Mouse (Mus musculus) stomach, embryonic 14.5 days (tissue): ENCODE measurements around the gene Triobp. TPM values are rescaled to one million over a fixed set of nuclear protein-coding genes. Genes with fewer than 3 reads are reported as not detected.

Source experiments
- ATAC-seq: fragments of 200-750 bp; cut with Nextera tagmentation; 2 replicates; pipeline ENCODE4 v1.8.0; 2017; ENCODE audit warnings: low read depth, moderate TSS enrichment; ENCODE audit not compliant: insufficient number of reproducible peaks, insufficient read depth, low FRiP score
- H3K27ac ChIP-seq: fragments of 300-500 bp; sonication (generic); 2 replicates; pipeline ENCODE4 v1.5.1; 2014; ENCODE audit warnings: mild to moderate bottlenecking, low read length, moderate library complexity, mixed read lengths
- H3K27me3 ChIP-seq: fragments of 300-500 bp; sonication (generic); 2 replicates; pipeline ENCODE4 v1.6.1; 2014; ENCODE audit warnings: low read length, control low read depth, mixed read lengths; ENCODE audit not compliant: control insufficient read depth, insufficient read depth
- H3K36me3 ChIP-seq: fragments of 300-500 bp; sonication (generic); 2 replicates; pipeline ENCODE4 v1.6.1; 2014; ENCODE audit warnings: mild to moderate bottlenecking, control low read depth, low read length, moderate library complexity, mixed read lengths; ENCODE audit not compliant: control insufficient read depth, insufficient read depth
- H3K4me1 ChIP-seq: fragments of 300-500 bp; sonication (generic); 2 replicates; pipeline ENCODE4 v1.6.1; 2014; ENCODE audit warnings: low read length, control low read depth, mixed read lengths; ENCODE audit not compliant: control insufficient read depth, insufficient read depth
- H3K4me2 ChIP-seq: fragments of 300-500 bp; sonication (generic); replicated peaks from 2 replicates; pipeline ENCODE4 v1.6.1; 2014; ENCODE audit warnings: low read depth, low read length, control low read depth
- H3K4me3 ChIP-seq: fragments of 300-500 bp; sonication (generic); 2 replicates; pipeline ENCODE4 v1.5.1; 2014; ENCODE audit warnings: low read depth, low read length, control low read depth
- H3K9ac ChIP-seq: fragments of 300-500 bp; sonication (generic); replicated peaks from 2 replicates; pipeline ENCODE4 v1.6.1; 2014; ENCODE audit warnings: low read depth, mild to moderate bottlenecking, control low read depth, low read length, moderate library complexity, mixed read lengths
- H3K9me3 ChIP-seq: fragments of 300-500 bp; sonication (generic); 2 replicates; pipeline ENCODE4 v1.6.1; 2016; ENCODE audit warnings: low read depth, low read length, control low read depth; ENCODE audit not compliant: control insufficient read depth
- WGBS: fragments of 180-500 bp; shearing (Covaris S2); extraction: QIAGEN DNeasy Blood & Tissue Kit; methylation state at CpG from one replicate; pipeline ENCODE4 v1.1.7; 2014; 5-methylcytosine and 5-hydroxymethylcytosine counted together
- polyA plus RNA-seq: library from polyadenylated mRNA; unstranded; fragments of >200 nt; fragmentation: Nextera tagmentation; extraction: Ambion mirVana; gene quantifications from 2 replicates; pipeline ENCODE4 v1.2.1, GENCODE M21; 2014

Triobp gene
- polyA plus RNA-seq, 1 experiment from 2014 or later = 50.2 TPM

DNA sequence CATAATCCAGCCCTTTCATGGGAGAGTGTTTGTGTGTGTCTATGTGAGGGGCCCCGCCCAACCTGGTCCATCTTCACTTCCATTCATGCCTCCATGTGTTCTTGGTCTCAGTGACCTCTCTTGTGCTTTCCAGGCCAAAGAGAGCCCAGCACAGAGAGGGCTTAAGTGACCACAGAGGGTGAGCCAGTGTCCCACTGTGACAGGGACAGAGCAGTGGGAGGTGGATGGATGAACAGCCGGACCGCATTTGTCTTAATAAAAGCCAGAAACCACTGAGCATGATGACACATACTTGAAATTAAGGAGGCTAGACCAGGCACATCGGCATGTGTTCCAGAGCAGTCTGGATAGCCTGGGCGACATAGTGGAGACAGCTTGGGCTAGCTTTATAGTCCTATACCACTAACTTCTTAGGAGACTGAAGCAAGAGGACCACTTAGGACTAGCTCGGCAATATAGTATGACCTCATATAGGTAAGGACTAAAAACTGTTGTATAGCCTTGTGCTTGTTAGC lies 17.3 kb upstream of the Triobp start:
- no peak overlapping the region for H3K9ac ChIP-seq
- no peak overlapping the region for H3K4me2 ChIP-seq
- no peaks in the 10 kb centered on the region for H3K9me3 ChIP-seq
- H3K4me3 ChIP-seq = no peak overlapping the region
- peaks cover 20% of the 10 kb centered on the region for H3K4me1 ChIP-seq
- peaks cover 13% of the 10 kb centered on the region for H3K36me3 ChIP-seq
- no peaks in the 10 kb centered on the region for H3K27me3 ChIP-seq
- 93% methylated on average over 6 of the region's 6 CpGs for WGBS
- no peak overlapping the region for H3K27ac ChIP-seq
- ATAC-seq = no peak

DNA sequence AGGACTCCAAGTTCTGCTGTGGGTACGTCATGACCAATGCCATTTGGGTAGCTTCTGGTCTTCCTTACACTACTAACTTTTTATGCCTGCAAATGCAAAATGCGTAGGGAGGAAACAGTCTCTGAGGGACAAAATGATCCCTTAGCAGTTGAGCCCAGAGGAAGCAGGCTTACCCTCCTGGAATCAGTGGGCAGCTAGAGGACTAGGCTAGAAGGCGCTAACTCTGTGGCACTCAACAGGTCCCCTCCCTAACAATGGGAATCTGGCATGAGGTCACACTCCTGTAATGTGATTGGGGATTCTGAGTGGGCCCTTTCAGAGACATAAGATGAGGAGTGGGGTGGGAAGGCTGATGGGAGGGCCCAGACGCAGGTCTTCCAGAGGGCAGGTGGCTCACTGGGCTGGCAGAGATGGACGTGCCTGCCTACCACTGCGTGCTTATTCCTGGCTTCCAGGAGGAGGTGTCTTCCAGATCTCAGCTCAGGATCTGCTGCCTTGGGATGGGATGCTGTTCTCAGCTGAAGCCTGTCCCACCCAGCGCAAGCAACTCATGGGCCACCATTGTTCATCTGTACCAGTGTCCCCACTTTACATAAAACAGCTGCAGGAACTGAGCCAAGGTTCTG lies 16.6 kb upstream of the Triobp start:
- Histone ChIP-seq H3K4me2 (no peak overlapping the region), H3K9ac (no peak overlapping the region), H3K4me3 (no peak overlapping the region), H3K27ac (peak overlapping the region; percentile 6; the same call in 1 of the 2 replicates), H3K27me3 (no peaks in the 10 kb centered on the region), H3K9me3 (no peaks in the 10 kb centered on the region), H3K4me1 (peaks cover 17% of the 10 kb centered on the region), H3K36me3 (peaks cover 13% of the 10 kb centered on the region)
- ATAC-seq = no peak
- 82% methylated on average over 7 of the region's 7 CpGs for WGBS

DNA sequence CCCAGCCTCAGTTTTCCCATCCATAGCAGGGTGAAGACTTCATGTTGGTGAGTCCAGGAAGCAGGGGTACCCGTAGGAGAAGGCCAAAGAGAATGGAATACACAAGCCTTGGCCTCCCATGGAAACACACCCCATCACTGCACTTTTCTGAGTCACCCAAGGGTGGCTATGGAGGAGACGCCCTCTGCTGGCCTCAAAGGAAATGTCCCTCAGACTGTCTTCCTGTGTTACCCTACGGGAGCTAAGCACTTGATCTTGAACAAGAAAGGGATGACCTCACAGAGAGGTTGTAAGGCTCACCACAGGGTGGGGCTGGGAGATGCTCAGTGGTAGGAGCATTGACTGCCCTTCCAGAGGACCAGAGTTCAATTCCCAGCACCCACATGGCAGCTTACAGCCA lies 15.9 kb upstream of the Triobp start:
- Histone ChIP-seq H3K27ac (no peak overlapping the region), H3K36me3 (peaks cover 13% of the 10 kb centered on the region), H3K4me2 (no peak overlapping the region), H3K9ac (no peak overlapping the region), H3K4me1 (peaks cover 16% of the 10 kb centered on the region), H3K27me3 (no peaks in the 10 kb centered on the region), H3K9me3 (no peaks in the 10 kb centered on the region), H3K4me3 (no peak overlapping the region)
- no peak for ATAC-seq
- 25% methylated on average over 3 of the region's 3 CpGs for WGBS

DNA sequence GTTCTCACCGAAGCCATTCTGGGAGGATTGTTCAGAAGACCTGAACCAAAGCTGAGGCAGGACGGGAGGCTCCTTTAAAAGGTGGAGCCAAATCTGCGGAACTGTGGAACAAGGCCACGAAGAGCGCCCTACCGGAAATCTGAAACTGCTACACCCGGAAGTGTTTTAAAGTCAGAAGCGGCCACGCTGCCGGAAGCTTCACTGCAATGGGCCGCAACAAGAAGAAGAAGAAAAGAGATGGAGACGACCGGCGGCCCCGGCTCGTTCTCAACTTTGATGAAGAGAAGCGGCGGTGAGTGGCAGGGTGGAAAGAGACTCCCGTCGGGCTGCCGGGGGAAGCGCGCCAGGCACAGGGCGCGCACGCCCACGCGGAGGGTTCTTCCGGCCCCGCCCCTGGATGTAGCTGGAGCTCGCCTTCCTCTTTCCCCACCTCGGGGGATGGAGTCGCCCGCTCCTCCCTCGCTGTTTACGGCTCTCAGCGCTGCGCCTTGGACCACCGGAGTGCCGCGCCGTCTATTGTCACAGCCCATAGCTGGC lies 12.7 kb upstream of the Triobp start, which contains the start of gene Nol12:
TSS of gene Nol12 (plus strand) at position 150 of the 537 bp plus-strand sequence.
- ATAC-seq = peak; percentile 74
- Histone ChIP-seq H3K27ac (peak within 1 kb of the TSS; percentile 79; the same call in 1 of the 2 replicates), H3K36me3 (peaks cover 26% of the 10 kb centered on the region), H3K27me3 (no peaks in the 10 kb centered on the region), H3K9me3 (no peaks in the 10 kb centered on the region), H3K4me2 (peak within 1 kb of the TSS; percentile 80), H3K4me1 (peaks cover 10% of the 10 kb centered on the region), H3K9ac (peak within 1 kb of the TSS; percentile 61), H3K4me3 (peak within 1 kb of the TSS; percentile 70)
- WGBS = under 1% methylated on average over 42 of the region's 42 CpGs

DNA sequence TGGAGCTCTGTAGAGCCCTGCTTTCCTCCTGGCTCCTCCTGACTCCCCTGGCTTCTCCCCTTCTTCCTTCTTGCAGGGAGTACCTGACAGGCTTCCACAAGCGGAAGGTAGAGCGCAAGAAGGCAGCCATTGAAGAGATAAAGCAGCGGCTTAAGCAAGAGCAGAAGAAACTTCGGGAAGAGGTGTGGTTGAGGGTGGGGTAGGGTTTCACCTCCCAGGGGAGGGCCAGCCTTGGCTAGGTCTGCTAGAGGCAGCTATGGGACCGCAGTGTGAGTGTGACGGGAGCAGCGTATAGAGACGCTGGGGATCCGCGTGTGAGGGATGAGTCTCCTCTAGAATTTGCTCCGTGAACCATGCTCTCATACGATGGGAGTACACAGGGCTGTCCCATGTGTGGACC lies 11.1 kb upstream of the Triobp start:
- peaks cover 37% of the 10 kb centered on the region for H3K36me3 ChIP-seq
- peaks cover 10% of the 10 kb centered on the region for H3K4me1 ChIP-seq
- no peak overlapping the region for H3K4me3 ChIP-seq
- no peak overlapping the region for H3K4me2 ChIP-seq
- no peak overlapping the region for H3K27ac ChIP-seq
- no peak overlapping the region for H3K9ac ChIP-seq
- 88% methylated on average over 12 of the region's 12 CpGs for WGBS
- H3K9me3 ChIP-seq = no peaks in the 10 kb centered on the region
- no peaks in the 10 kb centered on the region for H3K27me3 ChIP-seq
- no peak for ATAC-seq

DNA sequence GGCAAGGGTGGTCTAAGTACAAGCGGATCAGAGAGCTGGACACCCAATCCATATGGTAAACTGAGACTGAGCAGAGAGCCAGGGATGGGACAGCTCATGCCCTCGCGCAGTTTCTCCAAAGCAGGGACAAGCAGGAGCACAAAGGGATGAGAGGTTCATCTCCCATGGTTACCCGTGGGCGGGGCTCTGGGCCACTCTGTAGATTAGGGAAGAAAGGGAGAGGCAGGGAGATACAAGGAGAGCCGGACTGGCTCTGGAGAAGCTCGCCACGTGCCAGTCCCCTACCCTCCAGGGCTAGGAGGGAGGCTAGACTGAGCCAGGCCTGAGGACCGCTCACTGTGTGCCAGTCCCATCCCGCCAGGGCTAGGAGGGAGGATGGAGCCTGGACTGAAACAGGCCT lies 10.2 kb upstream of the Triobp start:
- no peaks in the 10 kb centered on the region for H3K9me3 ChIP-seq
- H3K9ac ChIP-seq = no peak overlapping the region
- no peak for ATAC-seq
- 91% methylated on average over 10 of the region's 10 CpGs for WGBS
- peaks cover 38% of the 10 kb centered on the region for H3K36me3 ChIP-seq
- no peak overlapping the region for H3K4me2 ChIP-seq
- H3K4me3 ChIP-seq = no peak overlapping the region
- H3K27me3 ChIP-seq = no peaks in the 10 kb centered on the region
- no peak overlapping the region for H3K27ac ChIP-seq
- H3K4me1 ChIP-seq = peaks cover 10% of the 10 kb centered on the region

DNA sequence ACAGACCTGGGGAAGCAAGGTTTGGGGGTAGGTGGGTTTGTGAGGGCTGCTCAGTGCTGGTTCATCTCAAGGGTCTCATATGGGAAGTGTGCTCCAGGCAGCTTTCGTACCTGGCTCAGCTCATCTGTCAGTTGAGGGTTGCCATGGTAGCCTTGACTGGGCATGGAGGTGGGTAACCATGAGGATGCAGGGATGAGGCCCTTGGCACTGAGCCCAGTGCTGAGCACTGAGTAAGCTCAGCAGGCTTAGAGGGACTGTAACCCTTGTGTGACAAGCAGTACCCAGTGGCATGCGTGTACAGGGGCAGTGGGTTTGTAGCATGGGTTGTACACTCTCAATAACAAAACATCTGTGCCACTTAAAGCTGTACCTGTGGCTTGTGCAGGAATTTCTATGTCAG lies 9.6 kb upstream of the Triobp start:
- H3K4me3 ChIP-seq = no peak overlapping the region
- no peak for ATAC-seq
- no peaks in the 10 kb centered on the region for H3K27me3 ChIP-seq
- H3K9me3 ChIP-seq = no peaks in the 10 kb centered on the region
- peaks cover 10% of the 10 kb centered on the region for H3K4me1 ChIP-seq
- H3K9ac ChIP-seq = no peak overlapping the region
- H3K36me3 ChIP-seq = peaks cover 38% of the 10 kb centered on the region
- H3K27ac ChIP-seq = no peak overlapping the region
- 91% methylated on average over 2 of the region's 2 CpGs for WGBS
- H3K4me2 ChIP-seq = no peak overlapping the region

DNA sequence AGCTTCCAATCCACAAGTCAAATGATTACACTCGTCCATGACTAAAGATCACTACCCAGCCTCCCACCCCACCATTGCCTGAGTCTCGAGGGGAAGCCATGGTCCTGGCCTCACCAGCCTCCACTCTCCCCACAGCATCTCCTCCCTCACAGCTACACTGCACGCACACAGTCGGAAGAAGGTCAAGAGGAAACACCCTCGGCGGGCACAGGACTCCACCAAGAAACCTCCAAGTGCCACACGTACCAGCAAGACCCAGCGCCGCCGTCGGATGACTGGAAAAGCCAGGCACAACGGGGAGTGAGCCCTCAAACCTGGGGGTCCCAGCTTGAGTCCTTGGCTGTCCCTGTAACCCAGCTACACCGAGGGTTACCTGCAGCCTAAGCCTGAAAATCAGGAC lies 7.2 kb upstream of the Triobp start:
- WGBS = 94% methylated on average over 13 of the region's 13 CpGs
- H3K27ac ChIP-seq = no peak overlapping the region

More for the DNA sequence above, 7.2 kb upstream of the Triobp start:
- Histone ChIP-seq H3K4me2 (no peak overlapping the region), H3K9me3 (no peaks in the 10 kb centered on the region), H3K9ac (no peak overlapping the region), H3K4me3 (no peak overlapping the region), H3K27me3 (no peaks in the 10 kb centered on the region), H3K4me1 (peaks cover 7% of the 10 kb centered on the region), H3K36me3 (peaks cover 38% of the 10 kb centered on the region)
- ATAC-seq = no peak
